Mouse (Mus musculus): ENCODE measurements around the gene Smim17. TPM values are rescaled to one million over a fixed set of nuclear protein-coding genes. Genes with fewer than 3 reads are reported as not detected.
"Not testable (repeated sequence)": the region's sequence is repeated elsewhere in the genome, so short reads cannot be mapped to it uniquely, and the experiment has no call there.

Gene Smim17
- polyA plus RNA-seq, 1 experiment from 2014 or later, result not detected

GRCm38 (mm10) chr7:6441173-6441572, 42.7 kb downstream of the Smim17 start:
- no peak overlapping the region for H3K27ac ChIP-seq (ENCODE audit: low read length)
- no peak overlapping the region for H3K4me3 ChIP-seq (ENCODE audit: low read depth, low read length)
- no peak overlapping the region for H3K4me2 ChIP-seq (ENCODE audit: low read depth, low read length)
- no peak for ATAC-seq (ENCODE audit: low read depth)
- H3K36me3 ChIP-seq (ENCODE audit: control insufficient read depth, insufficient read depth), result no peaks in the 10 kb centered on the region
- H3K4me1 ChIP-seq (ENCODE audit: control insufficient read depth, low read depth, low read length), result no peaks in the 10 kb centered on the region
- H3K9me3 ChIP-seq (replicated peaks; ENCODE audit: control insufficient read depth, low read length), result no peaks in the 10 kb centered on the region
- 58% methylated on average over 2 of the region's 2 CpGs for WGBS (ENCODE audit: insufficient replicate concordance)
- H3K9ac ChIP-seq (ENCODE audit: low read depth, low read length), result no peak overlapping the region
- H3K27me3 ChIP-seq (ENCODE audit: control insufficient read depth, insufficient read depth, low read depth, low read length), result no peaks in the 10 kb centered on the region

DNA sequence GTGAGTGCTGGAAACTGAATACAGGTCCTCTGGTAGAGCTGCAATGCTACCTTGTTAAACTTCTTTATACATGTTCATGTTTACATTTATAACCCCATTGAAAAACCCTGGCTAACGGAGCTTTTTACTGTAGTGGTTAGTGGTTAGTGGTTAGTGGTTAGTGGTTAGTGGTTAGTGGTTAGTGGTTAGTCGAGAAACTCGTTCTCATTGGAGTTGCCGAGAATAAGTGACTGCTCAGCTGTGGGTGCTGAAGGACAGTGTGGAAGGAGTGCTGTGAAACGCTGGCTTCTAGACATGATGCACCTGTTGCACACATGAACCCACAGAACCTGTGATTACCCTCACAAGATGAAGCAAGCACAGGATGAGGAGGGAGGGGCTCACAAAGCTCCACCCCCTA, 49.3 kb downstream of the Smim17 start:
- no peak for ATAC-seq (ENCODE audit: low read depth)

GRCm38 (mm10) chr7:6455868-6456267, 57.4 kb downstream of the Smim17 start, which contains the start of gene Olfr1336:
Gene Olfr1336 (plus strand): TSS chr7:6456168.
- Histone ChIP-seq H3K4me3 (ENCODE audit: low read depth, low read length) (no peak within 1 kb of the TSS), H3K27me3 (ENCODE audit: control insufficient read depth, insufficient read depth, low read depth, low read length) (no peaks in the 10 kb centered on the region), H3K9ac (ENCODE audit: low read depth, low read length) (no peak within 1 kb of the TSS), H3K4me2 (ENCODE audit: low read depth, low read length) (no peak within 1 kb of the TSS), H3K27ac (ENCODE audit: low read length) (no peak within 1 kb of the TSS), H3K36me3 (ENCODE audit: control insufficient read depth, insufficient read depth) (no peaks in the 10 kb centered on the region), H3K9me3 (replicated peaks; ENCODE audit: control insufficient read depth, low read length) (no peaks in the 10 kb centered on the region), H3K4me1 (ENCODE audit: control insufficient read depth, low read depth, low read length) (no peaks in the 10 kb centered on the region)
- no peak for ATAC-seq (ENCODE audit: low read depth)

More for the DNA sequence above, 49.3 kb downstream of the Smim17 start:
- Histone ChIP-seq H3K27me3 (ENCODE audit: control insufficient read depth, insufficient read depth, low read depth, low read length) (no peaks in the 10 kb centered on the region), H3K4me3 (ENCODE audit: low read depth, low read length) (no peak overlapping the region), H3K27ac (ENCODE audit: low read length) (no peak overlapping the region), H3K4me2 (ENCODE audit: low read depth, low read length) (no peak overlapping the region), H3K4me1 (ENCODE audit: control insufficient read depth, low read depth, low read length) (no peaks in the 10 kb centered on the region), H3K9ac (ENCODE audit: low read depth, low read length) (no peak overlapping the region), H3K9me3 (replicated peaks; ENCODE audit: control insufficient read depth, low read length) (no peaks in the 10 kb centered on the region), H3K36me3 (ENCODE audit: control insufficient read depth, insufficient read depth) (no peaks in the 10 kb centered on the region)
- 29% methylated on average over 5 of the region's 5 CpGs for WGBS (ENCODE audit: insufficient replicate concordance)

DNA sequence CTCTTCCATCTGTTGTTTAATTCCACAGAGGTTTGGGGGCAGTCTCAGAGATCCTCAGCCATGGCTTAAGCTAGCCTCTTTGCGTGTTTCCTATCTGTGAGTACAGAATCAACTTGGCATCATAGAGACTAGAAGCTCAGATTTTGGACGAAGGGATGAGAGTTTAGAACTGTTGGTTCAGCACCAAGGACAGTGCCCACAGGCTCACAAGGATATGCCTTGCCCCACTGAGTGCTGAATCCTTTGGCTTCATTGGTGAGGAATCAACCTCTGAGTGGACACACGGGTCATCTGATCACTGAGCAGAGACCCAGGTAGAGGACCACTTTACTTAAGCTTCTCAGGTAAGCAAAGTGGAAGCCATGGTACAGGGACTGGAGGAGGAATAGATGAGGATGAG, 57.9 kb downstream of the Smim17 start:
- Histone ChIP-seq H3K4me3 (ENCODE audit: low read depth, low read length) (no peak overlapping the region), H3K9ac (ENCODE audit: low read depth, low read length) (no peak overlapping the region), H3K4me1 (ENCODE audit: control insufficient read depth, low read depth, low read length) (no peaks in the 10 kb centered on the region), H3K4me2 (ENCODE audit: low read depth, low read length) (no peak overlapping the region), H3K36me3 (ENCODE audit: control insufficient read depth, insufficient read depth) (no peaks in the 10 kb centered on the region), H3K9me3 (replicated peaks; ENCODE audit: control insufficient read depth, low read length) (no peaks in the 10 kb centered on the region), H3K27ac (ENCODE audit: low read length) (no peak overlapping the region), H3K27me3 (ENCODE audit: control insufficient read depth, insufficient read depth, low read depth, low read length) (no peaks in the 10 kb centered on the region)
- WGBS (ENCODE audit: insufficient replicate concordance), result 22% methylated on average over 3 of the region's 3 CpGs
- ATAC-seq (ENCODE audit: low read depth), result no peak

GRCm38 (mm10) chr7:6466951-6467350, 68.4 kb downstream of the Smim17 start, which contains the start of gene Olfr1346:
Gene Olfr1346 (plus strand): TSS chr7:6467101.
- Histone ChIP-seq H3K27ac (ENCODE audit: low read length) (no peak within 1 kb of the TSS), H3K9ac (ENCODE audit: low read depth, low read length) (no peak within 1 kb of the TSS), H3K36me3 (ENCODE audit: control insufficient read depth, insufficient read depth) (no peaks in the 10 kb centered on the region), H3K4me1 (ENCODE audit: control insufficient read depth, low read depth, low read length) (no peaks in the 10 kb centered on the region), H3K9me3 (replicated peaks; ENCODE audit: control insufficient read depth, low read length) (no peaks in the 10 kb centered on the region), H3K27me3 (ENCODE audit: control insufficient read depth, insufficient read depth, low read depth, low read length) (no peaks in the 10 kb centered on the region), H3K4me3 (ENCODE audit: low read depth, low read length) (no peak within 1 kb of the TSS), H3K4me2 (ENCODE audit: low read depth, low read length) (no peak within 1 kb of the TSS)
- no peak for ATAC-seq (ENCODE audit: low read depth)

- not testable (repeated sequence) for H3K4me3 ChIP-seq (ENCODE audit: low read depth, low read length); H3K4me2 ChIP-seq (ENCODE audit: low read depth, low read length); H3K27me3 ChIP-seq (ENCODE audit: control insufficient read depth, insufficient read depth, low read depth, low read length); H3K4me1 ChIP-seq (ENCODE audit: control insufficient read depth, low read depth, low read length); H3K27ac ChIP-seq (ENCODE audit: low read length); H3K36me3 ChIP-seq (ENCODE audit: control insufficient read depth, insufficient read depth); ATAC-seq (ENCODE audit: low read depth); H3K9me3 ChIP-seq (replicated peaks; ENCODE audit: control insufficient read depth, low read length); H3K9ac ChIP-seq (ENCODE audit: low read depth, low read length)
- 38% methylated on average over 2 of the region's 2 CpGs for WGBS (ENCODE audit: insufficient replicate concordance)
These were observed 79.1 kb downstream of the Smim17 start for GRCm38 (mm10) chr7:6477633-6478032.

Other genes with a start within 250 kb of the Smim17 start
- 9.7 and 10.0 TPM in 2 replicates for gene Zfp787, start 242.7 kb upstream of the Smim17 start, polyA plus RNA-seq (2015; fragmentation: Nextera tagmentation; extraction: Ambion mirVana)
- gene Zfp444, start 226.5 kb upstream of the Smim17 start, polyA plus RNA-seq (2015; fragmentation: Nextera tagmentation; extraction: Ambion mirVana), result 16.1 and 16.6 TPM in 2 replicates
- not detected in 2 replicates for gene Galp, start 201.6 kb upstream of the Smim17 start, polyA plus RNA-seq (2015; fragmentation: Nextera tagmentation; extraction: Ambion mirVana)
- gene Zscan5b, start 176.4 kb upstream of the Smim17 start, polyA plus RNA-seq (2015; fragmentation: Nextera tagmentation; extraction: Ambion mirVana), result not detected in 2 replicates
- gene Epp13, start 146.0 kb upstream of the Smim17 start, polyA plus RNA-seq (2015; fragmentation: Nextera tagmentation; extraction: Ambion mirVana), result not detected in 2 replicates
- gene Zfp667, start 112.1 kb upstream of the Smim17 start, polyA plus RNA-seq (2015; fragmentation: Nextera tagmentation; extraction: Ambion mirVana), result 3.6 and 4.4 TPM in 2 replicates
- gene Zfp583, start 67.4 kb upstream of the Smim17 start, polyA plus RNA-seq (2015; fragmentation: Nextera tagmentation; extraction: Ambion mirVana), result 0.45 and 0.89 TPM in 2 replicates
- 0.11 and 0.13 TPM in 2 replicates for gene Gm3854, start 55.0 kb upstream of the Smim17 start, polyA plus RNA-seq (2015; fragmentation: Nextera tagmentation; extraction: Ambion mirVana)
- gene Zfp78, start 35.4 kb upstream of the Smim17 start, polyA plus RNA-seq (2015; fragmentation: Nextera tagmentation; extraction: Ambion mirVana), result 0.84 TPM in 2 replicates
- 1.2 and 1.3 TPM in 2 replicates for gene Zfp28, start 15.4 kb upstream of the Smim17 start, polyA plus RNA-seq (2015; fragmentation: Nextera tagmentation; extraction: Ambion mirVana)
- gene Gm20715, start 11.6 kb downstream of the Smim17 start, polyA plus RNA-seq (2015; fragmentation: Nextera tagmentation; extraction: Ambion mirVana), result not detected in 2 replicates
- gene Olfr1344, start 40.0 kb downstream of the Smim17 start, polyA plus RNA-seq (2015; fragmentation: Nextera tagmentation; extraction: Ambion mirVana), result not detected in 2 replicates
- gene Olfr1336, start 57.5 kb downstream of the Smim17 start, polyA plus RNA-seq (2015; fragmentation: Nextera tagmentation; extraction: Ambion mirVana), result not detected in 2 replicates
- gene Olfr1346, start 68.4 kb downstream of the Smim17 start, polyA plus RNA-seq (2015; fragmentation: Nextera tagmentation; extraction: Ambion mirVana), result not detected in 2 replicates
- gene Olfr5, start 88.2 kb downstream of the Smim17 start, polyA plus RNA-seq (2015; fragmentation: Nextera tagmentation; extraction: Ambion mirVana), result not detected in 2 replicates
- gene Olfr1347, start 101.0 kb downstream of the Smim17 start, polyA plus RNA-seq (2015; fragmentation: Nextera tagmentation; extraction: Ambion mirVana), result not detected in 2 replicates
- gene Olfr1348, start 110.0 kb downstream of the Smim17 start, polyA plus RNA-seq (2015; fragmentation: Nextera tagmentation; extraction: Ambion mirVana), result not detected in 2 replicates
- gene Olfr1349, start 124.2 kb downstream of the Smim17 start, polyA plus RNA-seq (2015; fragmentation: Nextera tagmentation; extraction: Ambion mirVana), result not detected in 2 replicates
- gene Olfr1350, start 166.1 kb downstream of the Smim17 start, polyA plus RNA-seq (2015; fragmentation: Nextera tagmentation; extraction: Ambion mirVana), result not detected in 2 replicates